Mouse (Mus musculus) heart, adult 2 months (tissue): ENCODE measurements around the gene Ak4. TPM values are rescaled to one million over a fixed set of nuclear protein-coding genes. Genes with fewer than 3 reads are reported as not detected.
A peak's percentile ranks its signal among the peaks of the same experiment; 100 is the strongest.

ENCODE experiments used
- DNase-seq, 2 experiments: peaks; one replicate each; pipeline ENCODE4 v3.0.0; 2021
- H3K27ac ChIP-seq: fragments of 200-600 bp; 2 replicates; pipeline ENCODE4 v1.8.1; 2022
- H3K27me3 ChIP-seq: fragments of 200-500 bp; 2 replicates; pipeline ENCODE4 v1.6.1; 2012; ENCODE audit warnings: mild to moderate bottlenecking, low read length, inconsistent platforms, mixed read lengths; ENCODE audit not compliant: control insufficient read depth, insufficient read depth
- H3K36me3 ChIP-seq: fragments of 200-500 bp; 2 replicates; pipeline ENCODE4 v1.6.1; 2012; ENCODE audit warnings: low read length, inconsistent platforms; ENCODE audit not compliant: control insufficient read depth, insufficient read depth
- H3K4me1 ChIP-seq: fragments of 200-500 bp; 2 replicates; pipeline ENCODE4 v1.6.1; 2011; ENCODE audit warnings: low read length; ENCODE audit not compliant: control insufficient read depth, insufficient read depth
- H3K4me3 ChIP-seq: fragments of 200-600 bp; 2 replicates; pipeline ENCODE4 v1.8.1; 2022
- H3K79me2 ChIP-seq: fragments of 200-500 bp; replicated peaks from 2 replicates; pipeline ENCODE4 v1.6.1; 2012; ENCODE audit warnings: mild to moderate bottlenecking, inconsistent platforms, low read length, moderate library complexity, mixed read lengths; ENCODE audit not compliant: control insufficient read depth, insufficient read depth
- H3K9ac ChIP-seq: fragments of 200-500 bp; 2 replicates; pipeline ENCODE4 v1.6.1; 2012; ENCODE audit warnings: low read depth, mild to moderate bottlenecking, control low read depth, inconsistent platforms, low read length, mixed read lengths
- CTCF ChIP-seq: fragments of 200-600 bp; IDR thresholded peaks from 2 replicates; pipeline ENCODE4 v1.8.1; 2022; ENCODE audit warnings: antibody characterized with exemption, mild to moderate bottlenecking, moderate library complexity
- EP300 ChIP-seq: fragments of 200-500 bp; IDR thresholded peaks from 2 replicates; pipeline ENCODE4 v1.6.1; 2011; ENCODE audit warnings: low read depth, low read length, control low read depth; ENCODE audit not compliant: insufficient read depth
- POLR2A ChIP-seq: fragments of 200-500 bp; IDR thresholded peaks from 2 replicates; pipeline ENCODE4 v1.6.1; 2011; ENCODE audit warnings: mild to moderate bottlenecking, low read depth, low read length, control low read depth; ENCODE audit not compliant: insufficient read depth
- WGBS: fragments of 180-500 bp; shearing (Covaris S2); methylation state at CpG from one replicate; pipeline ENCODE4 v1.1.7; 2018; 5-methylcytosine and 5-hydroxymethylcytosine counted together
- intact Hi-C: fragments of 180-260 bp; cut with DNase I; formaldehyde crosslinking; loops from one replicate; pipeline ENCODE4 v1.15.1; 2025
- long read RNA-seq: library from polyadenylated mRNA; stranded (forward); transcript quantifications from one replicate; pipeline ENCODE4 v2.0.0, GENCODE M21; 2021
- polyA plus RNA-seq: library from polyadenylated mRNA; depleted of rRNA; stranded (reverse); fragments of >200 nt; gene quantifications from 2 replicates; pipeline ENCODE4 v1.2.3, GENCODE M21; 2012; rRNA removed
- total RNA-seq, 2 experiments: library from RNA; stranded (reverse); gene quantifications; 2 replicates each; pipeline ENCODE4 v1.2.3; 2021

Ak4 gene
- 10 to 100 TPM; 31.8 to 32.0 TPM for total RNA-seq
- 11.1 and 31.3 TPM in 2 replicates for polyA plus RNA-seq
- long read RNA-seq, full-length matches to known transcripts, result 1 of 8 reads
- long read RNA-seq, partial matches to known transcripts, result 3 of 8 reads
- long read RNA-seq, other reads (novel, unspliced or antisense), result 4 of 8 reads

DNA sequence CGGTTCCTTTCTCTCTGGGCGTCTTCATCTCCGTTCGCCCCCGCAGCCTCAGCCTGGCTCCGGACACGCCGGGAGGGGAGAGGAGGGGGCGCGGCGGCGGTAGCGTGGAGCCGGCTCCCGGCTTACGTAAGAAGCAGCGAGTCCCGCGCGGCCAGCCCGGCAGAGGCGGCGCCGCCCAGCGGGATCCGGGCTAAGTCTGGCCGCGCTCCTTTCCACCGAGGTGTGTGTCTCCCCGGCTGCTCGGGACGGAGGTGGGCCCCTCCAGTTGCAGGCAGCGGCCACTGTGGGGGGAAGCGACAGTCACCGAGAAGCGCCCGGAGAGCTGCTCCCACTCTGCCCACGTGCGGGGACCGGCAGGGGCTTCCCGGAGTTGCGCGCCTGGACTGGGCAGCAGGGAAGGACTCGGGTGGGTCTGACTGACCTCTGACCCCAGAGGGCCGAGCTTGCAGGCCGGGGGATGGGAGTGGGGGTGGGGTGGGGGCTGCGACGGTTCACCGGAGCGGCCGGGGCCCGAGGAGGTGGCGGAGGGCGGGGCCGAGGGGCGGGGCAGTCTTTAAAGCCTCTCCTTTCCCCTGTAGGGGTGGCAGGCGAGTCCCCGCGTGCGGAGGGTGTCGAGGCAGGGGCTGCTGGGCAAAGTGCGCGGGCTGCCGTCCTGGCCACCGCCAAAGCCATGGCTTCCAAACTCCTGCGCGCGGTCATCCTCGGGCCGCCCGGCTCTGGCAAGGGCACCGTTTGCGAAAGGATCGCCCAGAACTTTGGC is at the start of gene Ak4:
Gene Ak4 (plus strand): TSS at position 127 of the 760 bp plus-strand sequence.
- Histone ChIP-seq H3K79me2 (no peaks in the 10 kb centered on the region), H3K27ac (peak within 1 kb of the TSS; percentile 63), H3K27me3 (peaks cover 4% of the 10 kb centered on the region; the same call in 1 of the 2 replicates), H3K9ac (peak within 1 kb of the TSS; percentile 88), H3K36me3 (no peaks in the 10 kb centered on the region), H3K4me3 (peak within 1 kb of the TSS; percentile 64), H3K4me1 (no peaks in the 10 kb centered on the region; the same call in none of the 2 replicates)
- DNase-seq, result peak; percentile 70 to 73
- under 1% methylated on average over 68 of the region's 74 CpGs for WGBS
- intact Hi-C loops, result no loop called here
- TF ChIP-seq CTCF (no peak), EP300 (no peak), POLR2A (no peak)

DNA sequence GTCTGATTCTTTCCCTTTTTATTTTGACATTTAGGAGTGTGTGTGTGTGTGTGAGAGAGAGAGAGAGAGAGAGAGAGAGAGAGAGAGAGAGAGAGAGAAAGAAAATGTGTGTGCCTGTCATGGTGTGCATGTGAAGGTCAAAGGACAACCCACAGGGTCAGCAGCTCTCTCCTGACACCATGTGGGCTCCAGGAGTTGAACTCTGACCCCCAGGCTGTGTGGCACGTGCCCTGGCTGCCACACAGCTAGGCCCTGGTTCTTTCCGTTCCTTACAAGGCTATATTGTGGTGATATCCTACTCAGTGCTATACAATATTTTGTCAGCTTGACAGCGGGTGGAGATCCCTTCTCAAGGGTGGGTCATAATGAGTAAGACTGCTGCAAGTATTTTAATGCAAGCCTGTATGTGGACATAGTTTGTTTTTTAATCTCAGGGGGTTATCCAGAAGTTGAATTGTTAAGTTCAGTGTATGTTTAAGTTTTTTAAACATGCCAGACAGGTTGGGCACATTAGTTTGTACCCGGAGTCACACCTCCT is 49.3 kb upstream of the Ak4 start:
- H3K36me3 ChIP-seq, result no peaks in the 10 kb centered on the region
- no peak overlapping the region for H3K27ac ChIP-seq
- no peaks in the 10 kb centered on the region for H3K79me2 ChIP-seq
- intact Hi-C loops, result no loop called here
- TF ChIP-seq CTCF, result no peak
- TF ChIP-seq EP300, result no peak
- no peak for TF ChIP-seq POLR2A
- H3K4me3 ChIP-seq, result no peak overlapping the region
- no peak for DNase-seq
- H3K9ac ChIP-seq, result no peak overlapping the region
- WGBS, result 90% methylated on average over 4 of the region's 4 CpGs
- H3K27me3 ChIP-seq, result no peaks in the 10 kb centered on the region
- peaks cover 1% of the 10 kb centered on the region; the same call in 1 of the 2 replicates for H3K4me1 ChIP-seq

DNA sequence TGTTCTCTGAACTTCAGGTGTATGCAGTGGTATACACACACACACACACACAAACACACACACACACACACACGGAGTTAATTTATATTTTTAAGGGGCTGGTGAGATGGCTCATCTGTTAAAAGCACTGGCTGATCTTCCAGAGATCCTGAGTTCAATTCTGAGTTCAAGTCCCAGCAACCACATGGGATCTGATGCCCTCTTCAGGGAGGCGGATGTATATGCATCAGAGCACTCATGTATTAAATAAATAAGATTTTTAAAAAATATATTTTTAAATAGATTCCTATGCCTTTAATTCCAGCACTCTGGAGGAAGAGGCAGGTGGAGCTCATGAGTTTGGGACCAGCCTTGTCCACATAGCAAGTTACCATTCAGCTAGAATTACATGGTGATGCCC is 46.8 kb upstream of the Ak4 start:
- H3K36me3 ChIP-seq, result no peaks in the 10 kb centered on the region
- H3K9ac ChIP-seq, result no peak overlapping the region
- no peak overlapping the region for H3K27ac ChIP-seq
- no peaks in the 10 kb centered on the region for H3K4me1 ChIP-seq
- no peaks in the 10 kb centered on the region for H3K79me2 ChIP-seq
- WGBS, result 60% methylated on average over 2 of the region's 2 CpGs
- H3K4me3 ChIP-seq, result no peak overlapping the region
- no peak for DNase-seq
- intact Hi-C loops, result no loop called here
- no peaks in the 10 kb centered on the region for H3K27me3 ChIP-seq
- TF ChIP-seq POLR2A, result no peak
- peak; percentile 43 for TF ChIP-seq CTCF

DNA sequence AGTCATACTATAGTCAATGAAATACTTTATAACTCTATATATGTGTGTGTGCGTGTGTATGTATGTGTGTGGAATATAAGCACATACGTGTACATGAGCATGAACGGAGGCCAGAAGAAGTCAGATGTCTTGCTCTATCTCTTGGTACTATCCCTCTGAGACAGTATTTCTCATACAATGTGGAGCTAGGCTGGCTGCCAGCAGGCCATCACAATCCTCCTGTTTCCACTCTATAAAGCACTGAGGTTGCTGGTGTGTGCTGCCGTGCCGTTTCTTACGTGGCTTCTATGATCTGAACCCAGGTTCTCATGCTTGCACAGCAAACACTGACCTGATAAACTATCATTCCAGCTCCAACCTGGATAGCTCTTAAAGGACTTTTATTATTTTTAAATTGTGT is 46.3 kb upstream of the Ak4 start:
- Histone ChIP-seq H3K36me3 (no peaks in the 10 kb centered on the region), H3K79me2 (no peaks in the 10 kb centered on the region), H3K4me1 (no peaks in the 10 kb centered on the region), H3K4me3 (no peak overlapping the region), H3K27me3 (no peaks in the 10 kb centered on the region), H3K9ac (no peak overlapping the region), H3K27ac (no peak overlapping the region)
- intact Hi-C loops, result no loop called here
- TF ChIP-seq CTCF, result no peak
- no peak for TF ChIP-seq POLR2A
- no peak for TF ChIP-seq EP300
- no peak for DNase-seq
- 83% methylated on average over 6 of the region's 6 CpGs for WGBS

GRCm38 (mm10) chr4:101374104-101374503 is 45.0 kb upstream of the Ak4 start:
- Histone ChIP-seq H3K79me2 (no peaks in the 10 kb centered on the region), H3K27ac (no peak overlapping the region), H3K9ac (no peak overlapping the region), H3K4me1 (no peaks in the 10 kb centered on the region), H3K4me3 (no peak overlapping the region), H3K27me3 (no peaks in the 10 kb centered on the region), H3K36me3 (no peaks in the 10 kb centered on the region)
- TF ChIP-seq EP300 (no peak), CTCF (no peak), POLR2A (no peak)
- 63% methylated on average over 8 of the region's 8 CpGs for WGBS
- intact Hi-C loops, result no loop called here
- DNase-seq, result no peak

DNA sequence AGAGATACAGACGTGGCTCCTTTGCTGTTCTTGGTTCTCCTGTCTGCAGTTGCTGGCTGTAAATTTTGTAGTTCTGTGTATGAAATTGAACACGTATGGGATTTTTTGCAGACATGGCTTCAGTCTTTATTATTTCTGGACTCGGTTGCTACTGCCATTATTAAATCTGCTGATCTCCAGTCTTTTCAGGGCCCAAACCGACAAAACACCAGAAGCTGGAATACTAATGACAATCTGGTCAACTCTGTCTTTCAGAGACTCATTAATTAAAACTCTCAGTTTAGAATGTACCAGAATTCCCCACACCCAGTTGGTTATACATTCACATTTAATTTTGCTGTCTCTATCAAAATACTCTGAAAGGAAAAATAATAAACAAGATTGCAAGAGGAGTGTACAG is 42.2 kb upstream of the Ak4 start:
- no peak overlapping the region for H3K9ac ChIP-seq
- H3K79me2 ChIP-seq, result no peaks in the 10 kb centered on the region
- TF ChIP-seq POLR2A, result no peak
- no peak for TF ChIP-seq EP300
- no peak for TF ChIP-seq CTCF
- WGBS, result 87% methylated on average over 4 of the region's 4 CpGs
- DNase-seq, result no peak
- no peak overlapping the region for H3K27ac ChIP-seq
- no peak overlapping the region for H3K4me3 ChIP-seq
- intact Hi-C loops, result no loop called here
- no peaks in the 10 kb centered on the region for H3K4me1 ChIP-seq
- H3K27me3 ChIP-seq, result no peaks in the 10 kb centered on the region
- H3K36me3 ChIP-seq, result no peaks in the 10 kb centered on the region
